Mouse (Mus musculus) limb, embryonic 11.5 days (tissue): ENCODE results near the gene Wdr73. TPM values are rescaled to one million over a fixed set of nuclear protein-coding genes. Genes with fewer than 3 reads are reported as not detected.
A peak's percentile ranks its signal among the peaks of the same experiment; 100 is the strongest.

Experiments used
- ATAC-seq: fragments of 200-750 bp; cut with Nextera tagmentation; 2 replicates; pipeline ENCODE4 v1.8.0; 2017; ENCODE audit warnings: low read depth; ENCODE audit not compliant: insufficient number of reproducible peaks, low FRiP score, low TSS enrichment
- DNase-seq: peaks from one replicate; pipeline ENCODE4 v3.0.0-alpha.2; 2015; ENCODE audit warnings: low spot score
- H3K27ac ChIP-seq: fragments of 300-500 bp; sonication (generic); replicated peaks from 2 replicates; pipeline ENCODE4 v1.5.1; 2014; ENCODE audit warnings: low read depth, mild to moderate bottlenecking, low read length
- H3K27me3 ChIP-seq: fragments of 300-500 bp; sonication (generic); 2 replicates; pipeline ENCODE4 v1.6.1; 2014; ENCODE audit warnings: mild to moderate bottlenecking, low read length, mixed read lengths; ENCODE audit not compliant: control insufficient read depth, insufficient read depth
- H3K36me3 ChIP-seq: fragments of 300-500 bp; sonication (generic); 2 replicates; pipeline ENCODE4 v1.6.1; 2014; ENCODE audit warnings: mild to moderate bottlenecking, low read length, moderate library complexity, mixed read lengths; ENCODE audit not compliant: control insufficient read depth, insufficient read depth
- H3K4me1 ChIP-seq: fragments of 300-500 bp; sonication (generic); 2 replicates; pipeline ENCODE4 v1.6.1; 2014; ENCODE audit warnings: low read length, mixed read lengths; ENCODE audit not compliant: control insufficient read depth, insufficient read depth
- H3K4me2 ChIP-seq: fragments of 300-500 bp; sonication (generic); 2 replicates; pipeline ENCODE4 v1.6.1; 2014; ENCODE audit warnings: low read depth, mild to moderate bottlenecking, moderate library complexity; ENCODE audit not compliant: severe bottlenecking
- H3K4me3 ChIP-seq: fragments of 300-500 bp; sonication (generic); 2 replicates; pipeline ENCODE4 v1.5.1; 2014; ENCODE audit warnings: low read depth, low read length
- H3K9ac ChIP-seq: fragments of 300-500 bp; sonication (generic); 2 replicates; pipeline ENCODE4 v1.6.1; 2014; ENCODE audit warnings: mild to moderate bottlenecking, low read length
- H3K9me3 ChIP-seq: fragments of 300-500 bp; sonication (generic); 2 replicates; pipeline ENCODE4 v1.6.1; 2016; ENCODE audit warnings: low read length; ENCODE audit not compliant: control insufficient read depth
- WGBS: fragments of 180-500 bp; shearing (Covaris S2); extraction: QIAGEN DNeasy Blood & Tissue Kit; methylation state at CpG from one replicate; pipeline ENCODE4 v1.1.7; 2014; 5-methylcytosine and 5-hydroxymethylcytosine counted together
- polyA plus RNA-seq: library from polyadenylated mRNA; unstranded; fragments of >200 nt; fragmentation: Nextera tagmentation; extraction: Ambion mirVana; gene quantifications from 2 replicates; pipeline ENCODE4 v1.2.1, GENCODE M21; 2014

Wdr73 gene
- polyA plus RNA-seq, 1 experiment from 2014 or later: 41.3 TPM

- no peak overlapping the region for H3K4me3 ChIP-seq
- no peak overlapping the region for H3K9ac ChIP-seq
- H3K36me3 ChIP-seq: peaks cover 14% of the 10 kb centered on the region; the same call in 1 of the 2 replicates
- H3K4me2 ChIP-seq: no peak overlapping the region
- ATAC-seq (no peak), DNase-seq (no peak)
- H3K4me1 ChIP-seq: no peaks in the 10 kb centered on the region
- no peaks in the 10 kb centered on the region for H3K9me3 ChIP-seq
- WGBS: 90% methylated on average over 2 of the region's 2 CpGs
- no peaks in the 10 kb centered on the region for H3K27me3 ChIP-seq
- no peak overlapping the region for H3K27ac ChIP-seq
These were observed 22.1 kb upstream of the Wdr73 start for GRCm38 (mm10) chr7:80923165-80923564.

GRCm38 (mm10) chr7:80919647-80920008 is 18.6 kb upstream of the Wdr73 start:
- Histone ChIP-seq H3K36me3 (peaks cover 8% of the 10 kb centered on the region; the same call in 1 of the 2 replicates), H3K9ac (no peak overlapping the region), H3K9me3 (no peaks in the 10 kb centered on the region), H3K4me1 (no peaks in the 10 kb centered on the region), H3K27me3 (no peaks in the 10 kb centered on the region), H3K4me3 (no peak overlapping the region), H3K4me2 (no peak overlapping the region), H3K27ac (no peak overlapping the region)
- 91% methylated on average over 5 of the region's 5 CpGs for WGBS
- DNase-seq (no peak), ATAC-seq (no peak)

- no peak overlapping the region for H3K9ac ChIP-seq
- peaks cover 7% of the 10 kb centered on the region; the same call in 1 of the 2 replicates for H3K36me3 ChIP-seq
- ATAC-seq (no peak), DNase-seq (no peak)
- H3K27me3 ChIP-seq: no peaks in the 10 kb centered on the region
- WGBS: 84% methylated on average over 8 of the region's 8 CpGs
- H3K27ac ChIP-seq: no peak overlapping the region
- no peaks in the 10 kb centered on the region for H3K4me1 ChIP-seq
- no peak overlapping the region for H3K4me3 ChIP-seq
- H3K4me2 ChIP-seq: no peak overlapping the region
- H3K9me3 ChIP-seq: no peaks in the 10 kb centered on the region
These were observed 18.0 kb upstream of the Wdr73 start for GRCm38 (mm10) chr7:80918982-80919646.

GRCm38 (mm10) chr7:80917916-80918465 is 16.9 kb upstream of the Wdr73 start:
- peaks cover 7% of the 10 kb centered on the region; the same call in 1 of the 2 replicates for H3K36me3 ChIP-seq
- DNase-seq: no peak
- 76% methylated on average over 4 of the region's 4 CpGs for WGBS
- H3K9me3 ChIP-seq: no peaks in the 10 kb centered on the region
- no peak overlapping the region for H3K4me3 ChIP-seq
- no peaks in the 10 kb centered on the region for H3K4me1 ChIP-seq
- no peak for ATAC-seq
- H3K9ac ChIP-seq: no peak overlapping the region
- no peak overlapping the region for H3K27ac ChIP-seq
- no peak overlapping the region for H3K4me2 ChIP-seq
- H3K27me3 ChIP-seq: no peaks in the 10 kb centered on the region

GRCm38 (mm10) chr7:80912496-80912895 is 11.4 kb upstream of the Wdr73 start:
- no peak for ATAC-seq
- Histone ChIP-seq H3K4me2 (no peak overlapping the region), H3K4me1 (no peaks in the 10 kb centered on the region), H3K36me3 (peaks cover 3% of the 10 kb centered on the region; the same call in 1 of the 2 replicates), H3K27me3 (no peaks in the 10 kb centered on the region), H3K9me3 (no peaks in the 10 kb centered on the region), H3K9ac (no peak overlapping the region), H3K27ac (no peak overlapping the region), H3K4me3 (no peak overlapping the region)
- DNase-seq: no peak
- 85% methylated on average over 8 of the region's 8 CpGs for WGBS

- Histone ChIP-seq H3K4me2 (no peak overlapping the region), H3K27me3 (no peaks in the 10 kb centered on the region), H3K27ac (no peak overlapping the region), H3K9ac (no peak overlapping the region), H3K4me3 (no peak overlapping the region), H3K4me1 (no peaks in the 10 kb centered on the region), H3K36me3 (peaks cover 3% of the 10 kb centered on the region; the same call in 1 of the 2 replicates), H3K9me3 (no peaks in the 10 kb centered on the region)
- ATAC-seq (no peak), DNase-seq (no peak)
- 80% methylated on average over 7 of the region's 7 CpGs for WGBS
These were observed 10.0 kb upstream of the Wdr73 start for GRCm38 (mm10) chr7:80911053-80911452.

- Histone ChIP-seq H3K27ac (no peak within 1 kb of the TSS), H3K9me3 (no peaks in the 10 kb centered on the region), H3K27me3 (no peaks in the 10 kb centered on the region), H3K4me3 (peak within 1 kb of the TSS; percentile 44), H3K9ac (peak within 1 kb of the TSS; percentile 74), H3K4me1 (peaks cover 3% of the 10 kb centered on the region; the same call in 1 of the 2 replicates), H3K36me3 (0 out of 2 replicates have a peak, but pooled peaks cover 3% of the 10 kb centered on the region), H3K4me2 (peak within 1 kb of the TSS; percentile 84)
- DNase-seq (peak; percentile 82), ATAC-seq (peak; percentile 46; the same call in 1 of the 2 replicates)
- WGBS: 3% methylated on average over 19 of the region's 19 CpGs
These were observed 3.9 kb upstream of the Wdr73 start, which contains the start of gene Nmb for GRCm38 (mm10) chr7:80904921-80905515. TSS of gene Nmb (minus strand) at chr7:80905076.

- no peak for DNase-seq
- H3K4me2 ChIP-seq: peak overlapping the region; percentile 84; the same call in 1 of the 2 replicates
- H3K4me3 ChIP-seq: no peak overlapping the region
These were observed 2.8 kb upstream of the Wdr73 start for GRCm38 (mm10) chr7:80903625-80904422.

More at GRCm38 (mm10) chr7:80903625-80904422, 2.8 kb upstream of the Wdr73 start:
- Histone ChIP-seq H3K27ac (no peak overlapping the region), H3K9me3 (no peaks in the 10 kb centered on the region), H3K9ac (no peak overlapping the region), H3K4me1 (peaks cover 3% of the 10 kb centered on the region; the same call in 1 of the 2 replicates), H3K27me3 (no peaks in the 10 kb centered on the region), H3K36me3 (0 out of 2 replicates have a peak, but pooled peaks cover 3% of the 10 kb centered on the region)
- 90% methylated on average over 11 of the region's 11 CpGs for whole genome bisulfite sequencing
- no peak for ATAC-seq
